Mouse (Mus musculus): ENCODE measurements around the gene Pbx3. TPM values are rescaled to one million over a fixed set of nuclear protein-coding genes. Genes with fewer than 3 reads are reported as not detected.

Gene Pbx3
- polyA plus RNA-seq (2012; fragmentation: generic; extraction: Trizol) = 5.8 TPM
- long read RNA-seq, experiment 1, partial matches to known transcripts = 0 of 1 reads
- long read RNA-seq, experiment 1, other reads (novel, unspliced or antisense) = 0 of 1 reads
- long read RNA-seq, experiment 2, transcript Pbx3-202 (8 exons, 2,734 nt) = minor isoform, 5 of 16 reads
- long read RNA-seq, experiment 2, transcript Pbx3-201 (9 exons, 2,587 nt) = major isoform, 10 of 16 reads
- long read RNA-seq, experiment 2, partial matches to known transcripts = 1 of 16 reads
- long read RNA-seq, experiment 2, other reads (novel, unspliced or antisense) = 0 of 16 reads

DNA sequence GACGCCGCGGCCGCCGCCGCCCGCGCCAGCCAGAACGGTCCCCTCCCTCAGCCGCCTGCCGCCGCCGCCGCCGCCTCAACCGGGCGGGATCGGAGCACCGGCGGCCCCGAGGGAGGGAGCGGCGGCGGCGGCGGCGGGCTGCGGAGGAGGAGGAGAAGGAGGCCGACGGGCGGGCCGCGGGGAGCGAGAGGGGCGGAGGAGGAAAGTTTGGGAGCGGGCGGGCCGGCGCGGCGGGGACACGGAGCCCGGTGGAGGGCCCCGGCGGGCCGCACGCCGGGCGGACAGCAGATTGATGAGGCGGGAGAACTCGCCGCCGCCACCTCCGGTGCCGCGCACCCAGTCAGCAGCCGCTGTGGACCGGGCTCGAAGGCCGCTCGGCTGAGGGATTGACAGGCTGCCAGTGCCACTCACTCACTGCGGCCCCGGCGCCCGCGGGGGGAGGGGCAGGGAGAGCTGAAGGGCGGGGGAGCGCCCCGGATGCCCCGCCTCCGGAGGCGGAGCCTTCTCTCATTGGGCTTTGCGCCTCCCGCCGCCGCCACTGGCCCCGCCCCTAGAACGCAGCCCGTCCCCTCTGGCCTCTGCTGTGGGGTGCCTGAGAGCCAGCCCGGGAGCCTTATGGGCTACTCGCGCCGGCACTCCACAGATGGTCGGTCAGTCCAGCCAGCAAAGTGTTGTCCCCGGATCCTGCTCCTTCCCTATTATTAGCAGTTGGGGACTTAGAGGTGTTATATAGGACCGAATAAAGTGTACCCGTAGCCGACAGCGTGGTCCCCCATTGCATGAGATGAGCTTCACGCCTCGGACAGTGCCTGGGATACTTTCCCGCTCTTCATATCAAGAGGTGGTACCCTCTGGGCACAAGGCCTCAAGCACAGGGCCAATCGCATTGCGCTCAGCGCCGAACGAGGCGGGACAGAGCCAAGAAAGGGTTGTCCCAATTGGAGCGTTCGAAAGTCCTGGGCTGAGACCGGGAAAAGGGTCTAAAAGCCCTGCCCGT, at the start of gene Pbx3:
TSS of gene Pbx3 (minus strand) at position 838 of the 997 bp plus-strand sequence.
- Histone ChIP-seq H3K36me3 (ENCODE audit: control insufficient read depth, insufficient read depth) (peaks cover 8% of the 10 kb centered on the region), H3K4me3 (ENCODE audit: insufficient read depth, poor library complexity, severe bottlenecking) (peak within 1 kb of the TSS; percentile 66), H3ac (ENCODE audit: control insufficient read depth, insufficient read length, low read depth) (peak within 1 kb of the TSS; percentile 92), H3K79me2 (ENCODE audit: control insufficient read depth, insufficient read depth) (peaks cover 14% of the 10 kb centered on the region), H3K27me3 (ENCODE audit: control insufficient read depth, insufficient read depth, insufficient read length) (no peaks in the 10 kb centered on the region), H3K79me3 (ENCODE audit: low read depth) (no peaks in the 10 kb centered on the region)
- TF ChIP-seq USF1 (IDR thresholded peaks at IDR 0.05; ENCODE audit: low read depth) (no peak), MYOG (IDR thresholded peaks at IDR 0.05; ENCODE audit: control insufficient read depth, extremely low read depth, insufficient read length) (no peak), FOSL1 (IDR thresholded peaks at IDR 0.05; ENCODE audit: insufficient read depth, low read length, poor library complexity, severe bottlenecking) (no peak), CTCF (IDR thresholded peaks at IDR 0.05; ENCODE audit: control insufficient read depth, insufficient read depth, insufficient read length) (no peak), MAX (IDR thresholded peaks at IDR 0.05) (peak; percentile 56)

DNA sequence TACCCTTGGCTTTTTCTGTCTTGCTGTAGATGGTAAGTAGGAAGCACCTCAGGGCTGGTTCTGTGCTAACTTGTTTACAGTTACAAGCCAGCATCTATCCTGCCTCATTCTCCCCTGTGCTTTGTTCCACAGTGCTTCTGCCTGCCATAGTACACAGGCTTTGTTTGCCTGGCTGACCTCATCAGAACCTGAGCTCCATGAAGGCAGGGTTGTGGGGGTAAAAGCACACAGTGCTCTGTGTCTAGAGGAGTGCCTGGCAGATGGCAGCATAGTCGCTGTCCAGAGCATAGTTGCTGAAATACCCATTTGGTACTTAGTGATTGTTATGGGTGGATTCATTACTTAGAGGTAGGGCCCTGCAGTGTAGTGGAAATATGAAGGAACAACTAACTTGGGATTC, 47.3 kb upstream of the Pbx3 start:
- H3K36me3 ChIP-seq (ENCODE audit: control insufficient read depth, insufficient read depth) = no peaks in the 10 kb centered on the region
- H3ac ChIP-seq (ENCODE audit: control insufficient read depth, insufficient read length, low read depth) = no peak overlapping the region
- H3K4me3 ChIP-seq (ENCODE audit: insufficient read depth, poor library complexity, severe bottlenecking) = no peak overlapping the region
- no peak for TF ChIP-seq CTCF (IDR thresholded peaks at IDR 0.05; ENCODE audit: control insufficient read depth, insufficient read depth, insufficient read length)
- no peak for TF ChIP-seq CEBPB (IDR thresholded peaks at IDR 0.05; ENCODE audit: low read depth)
- no peak for TF ChIP-seq MYOG (IDR thresholded peaks at IDR 0.05; ENCODE audit: control insufficient read depth, extremely low read depth, insufficient read length)
- TF ChIP-seq MYOD1 (IDR thresholded peaks at IDR 0.05; ENCODE audit: control insufficient read depth, insufficient read length, low read depth) = no peak
- TF ChIP-seq FOSL1 (IDR thresholded peaks at IDR 0.05; ENCODE audit: insufficient read depth, low read length, poor library complexity, severe bottlenecking) = no peak
- no peak for TF ChIP-seq MAX (IDR thresholded peaks at IDR 0.05)
- TF ChIP-seq USF1 (IDR thresholded peaks at IDR 0.05; ENCODE audit: low read depth) = no peak
- H3K27me3 ChIP-seq (ENCODE audit: control insufficient read depth, insufficient read depth, insufficient read length) = no peaks in the 10 kb centered on the region
- peaks cover 17% of the 10 kb centered on the region for H3K79me2 ChIP-seq (ENCODE audit: control insufficient read depth, insufficient read depth)
- peaks cover 2% of the 10 kb centered on the region for H3K79me3 ChIP-seq (ENCODE audit: low read depth)

DNA sequence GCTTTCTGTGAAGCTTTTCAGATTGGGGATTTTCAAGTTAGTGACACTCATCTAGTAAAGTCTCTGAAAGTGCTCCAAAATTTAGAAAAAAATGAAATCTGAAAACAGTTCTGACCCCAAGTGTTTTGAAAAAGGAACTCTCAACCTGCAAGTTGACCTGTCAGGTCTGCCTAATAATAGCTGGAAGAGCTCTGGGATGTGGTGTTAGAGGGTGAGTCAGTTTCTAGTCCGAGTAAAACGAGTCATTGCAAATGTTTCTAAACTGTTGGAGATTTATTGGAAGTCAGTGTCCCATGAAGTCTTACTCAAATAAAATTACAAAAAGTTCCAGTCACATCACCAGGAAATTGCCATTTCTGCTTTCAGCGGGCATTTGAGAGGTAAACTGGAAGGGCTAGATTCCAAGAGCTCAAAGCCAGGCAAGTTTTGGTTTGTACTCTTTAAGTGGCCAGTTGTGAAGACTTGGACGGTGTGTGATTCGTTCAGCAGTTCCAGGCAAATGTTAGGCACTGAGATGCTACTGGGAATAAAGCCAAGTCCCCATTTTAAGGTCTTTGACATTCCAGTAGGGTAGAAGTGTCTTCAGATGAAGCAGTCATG, 36.9 kb upstream of the Pbx3 start:
- no peaks in the 10 kb centered on the region for H3K27me3 ChIP-seq (ENCODE audit: control insufficient read depth, insufficient read depth, insufficient read length)
- H3K79me2 ChIP-seq (ENCODE audit: control insufficient read depth, insufficient read depth) = peaks cover 62% of the 10 kb centered on the region
- no peak overlapping the region for H3ac ChIP-seq (ENCODE audit: control insufficient read depth, insufficient read length, low read depth)
- no peak overlapping the region for H3K4me3 ChIP-seq (ENCODE audit: insufficient read depth, poor library complexity, severe bottlenecking)
- TF ChIP-seq FOSL1 (IDR thresholded peaks at IDR 0.05; ENCODE audit: insufficient read depth, low read length, poor library complexity, severe bottlenecking) (no peak), MYOD1 (IDR thresholded peaks at IDR 0.05; ENCODE audit: control insufficient read depth, insufficient read length, low read depth) (no peak), MAX (IDR thresholded peaks at IDR 0.05) (no peak), MYOG (IDR thresholded peaks at IDR 0.05; ENCODE audit: control insufficient read depth, extremely low read depth, insufficient read length) (no peak), USF1 (IDR thresholded peaks at IDR 0.05; ENCODE audit: low read depth) (no peak), CEBPB (IDR thresholded peaks at IDR 0.05; ENCODE audit: low read depth) (no peak), CTCF (IDR thresholded peaks at IDR 0.05; ENCODE audit: control insufficient read depth, insufficient read depth, insufficient read length) (no peak)
- no peaks in the 10 kb centered on the region for H3K36me3 ChIP-seq (ENCODE audit: control insufficient read depth, insufficient read depth)
- H3K79me3 ChIP-seq (ENCODE audit: low read depth) = peaks cover 28% of the 10 kb centered on the region

DNA sequence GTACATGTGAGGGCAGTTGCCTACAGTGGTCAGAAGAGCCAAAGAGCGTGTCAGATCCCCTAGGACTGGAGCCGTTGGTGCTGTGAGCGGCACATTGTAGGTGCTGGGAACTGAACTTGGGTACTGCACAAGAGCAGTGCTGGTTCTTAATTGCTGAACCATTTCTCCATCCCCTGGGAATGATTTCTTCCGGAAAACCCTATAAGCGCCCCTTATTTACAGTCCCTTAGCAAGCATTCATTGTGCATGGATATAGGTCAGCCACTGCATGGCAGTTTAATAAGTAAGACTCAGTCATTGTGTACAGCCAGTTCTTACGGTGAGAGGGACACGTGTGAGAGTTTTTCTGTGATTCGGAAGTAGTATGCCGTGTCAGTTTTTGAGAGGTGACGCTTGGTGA, 35.4 kb upstream of the Pbx3 start:
- no peak for TF ChIP-seq MYOG (IDR thresholded peaks at IDR 0.05; ENCODE audit: control insufficient read depth, extremely low read depth, insufficient read length)
- TF ChIP-seq CTCF (IDR thresholded peaks at IDR 0.05; ENCODE audit: control insufficient read depth, insufficient read depth, insufficient read length) = no peak
- TF ChIP-seq USF1 (IDR thresholded peaks at IDR 0.05; ENCODE audit: low read depth) = no peak
- TF ChIP-seq MAX (IDR thresholded peaks at IDR 0.05) = no peak
- TF ChIP-seq CEBPB (IDR thresholded peaks at IDR 0.05; ENCODE audit: low read depth) = no peak
- no peak for TF ChIP-seq MYOD1 (IDR thresholded peaks at IDR 0.05; ENCODE audit: control insufficient read depth, insufficient read length, low read depth)
- peaks cover 47% of the 10 kb centered on the region for H3K79me2 ChIP-seq (ENCODE audit: control insufficient read depth, insufficient read depth)
- no peaks in the 10 kb centered on the region for H3K36me3 ChIP-seq (ENCODE audit: control insufficient read depth, insufficient read depth)
- H3K4me3 ChIP-seq (ENCODE audit: insufficient read depth, poor library complexity, severe bottlenecking) = no peak overlapping the region
- no peak overlapping the region for H3ac ChIP-seq (ENCODE audit: control insufficient read depth, insufficient read length, low read depth)
- H3K27me3 ChIP-seq (ENCODE audit: control insufficient read depth, insufficient read depth, insufficient read length) = no peaks in the 10 kb centered on the region
- H3K79me3 ChIP-seq (ENCODE audit: low read depth) = peaks cover 23% of the 10 kb centered on the region

DNA sequence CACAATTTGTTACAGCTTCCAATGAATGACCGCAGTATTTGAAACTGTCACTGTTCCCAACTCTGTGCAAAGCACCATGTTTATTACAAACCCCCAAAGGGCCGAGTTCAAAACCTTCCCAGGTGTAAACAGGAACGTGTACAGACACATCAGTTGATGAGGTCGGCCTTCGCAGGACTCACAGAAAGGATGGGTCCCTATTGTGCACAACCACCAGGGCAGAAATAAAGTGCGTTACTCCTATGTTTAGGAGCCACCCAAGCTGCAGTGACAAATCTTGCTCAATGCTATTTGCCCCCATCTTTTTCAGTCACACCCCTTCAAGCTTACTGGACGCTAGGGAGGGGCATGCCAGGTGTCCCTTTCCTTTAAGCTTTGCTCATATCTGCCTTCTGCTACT, 34.7 kb upstream of the Pbx3 start:
- Histone ChIP-seq H3K79me2 (ENCODE audit: control insufficient read depth, insufficient read depth) (peaks cover 42% of the 10 kb centered on the region), H3K4me3 (ENCODE audit: insufficient read depth, poor library complexity, severe bottlenecking) (peak overlapping the region; percentile 86)
- no peak for TF ChIP-seq MYOG (IDR thresholded peaks at IDR 0.05; ENCODE audit: control insufficient read depth, extremely low read depth, insufficient read length)

More for the DNA sequence above, 34.7 kb upstream of the Pbx3 start:
- Histone ChIP-seq H3K79me3 (ENCODE audit: low read depth) (peaks cover 20% of the 10 kb centered on the region), H3ac (ENCODE audit: control insufficient read depth, insufficient read length, low read depth) (peak overlapping the region; percentile 18), H3K36me3 (ENCODE audit: control insufficient read depth, insufficient read depth) (no peaks in the 10 kb centered on the region), H3K27me3 (ENCODE audit: control insufficient read depth, insufficient read depth, insufficient read length) (no peaks in the 10 kb centered on the region)
